Mouse (Mus musculus) C2C12 (cell line): Measurements from ENCODE around the gene Rbms3.

Experiments used
- CEBPB ChIP-seq: IDR thresholded peaks from one replicate; pipeline ENCODE4 v1.6.1; 2011; ENCODE audit warnings: low read depth, mild to moderate bottlenecking, control low read depth, moderate library complexity
- CTCF ChIP-seq: IDR thresholded peaks from one replicate; pipeline ENCODE4 v1.5.1; 2011; ENCODE audit not compliant: control insufficient read depth, insufficient read depth, insufficient read length
- FOSL1 ChIP-seq: IDR thresholded peaks from one replicate; pipeline ENCODE4 v1.8.0; 2011; ENCODE audit warnings: mild to moderate bottlenecking, low read length; ENCODE audit not compliant: poor library complexity, insufficient read depth, severe bottlenecking
- MYOD1 ChIP-seq: IDR thresholded peaks from one replicate; pipeline ENCODE4 v1.6.1; 2011; ENCODE audit warnings: low read depth; ENCODE audit not compliant: control insufficient read depth, insufficient read length
- MYOG ChIP-seq: IDR thresholded peaks from one replicate; pipeline ENCODE4 v1.6.1; 2011; ENCODE audit not compliant: control insufficient read depth, insufficient read length; ENCODE audit errors: extremely low read depth

GRCm38 (mm10) chr9:117113592-117113991 is 516.1 kb downstream of the Rbms3 start:
- TF ChIP-seq CTCF, result no peak
- no peak for TF ChIP-seq CEBPB
- no peak for TF ChIP-seq MYOG
- TF ChIP-seq MYOD1, result no peak
- TF ChIP-seq FOSL1, result no peak
